Mouse (Mus musculus) left cerebral cortex, adult 6 months (tissue): ENCODE data around the gene Mst1r. TPM values are rescaled to one million over a fixed set of nuclear protein-coding genes. Genes with fewer than 3 reads are reported as not detected.

Source experiments
- long read RNA-seq, 2 experiments: library from polyadenylated mRNA; unstranded; transcript quantifications; one replicate each; pipeline ENCODE4 v2.0.0; 2019 to 2020
- polyA plus RNA-seq: library from polyadenylated mRNA; unstranded; fragments of <200 nt; fragmentation: Nextera tagmentation; gene quantifications from 2 replicates; pipeline ENCODE4 v1.2.3, GENCODE M21; 2021

Mst1r gene
- 0.36 and 0.51 TPM in 2 replicates for polyA plus RNA-seq
- long read RNA-seq, experiment 1 = 0 reads
- long read RNA-seq, experiment 2, partial matches to known transcripts = 0 of 1 reads
- long read RNA-seq, experiment 2, other reads (novel, unspliced or antisense) = 1 of 1 reads

GRCm38 (mm10) chr9:107906252-107906966, at the start of gene Mst1r:
Mst1r (plus strand) TSS chr9:107906873.

DNA sequence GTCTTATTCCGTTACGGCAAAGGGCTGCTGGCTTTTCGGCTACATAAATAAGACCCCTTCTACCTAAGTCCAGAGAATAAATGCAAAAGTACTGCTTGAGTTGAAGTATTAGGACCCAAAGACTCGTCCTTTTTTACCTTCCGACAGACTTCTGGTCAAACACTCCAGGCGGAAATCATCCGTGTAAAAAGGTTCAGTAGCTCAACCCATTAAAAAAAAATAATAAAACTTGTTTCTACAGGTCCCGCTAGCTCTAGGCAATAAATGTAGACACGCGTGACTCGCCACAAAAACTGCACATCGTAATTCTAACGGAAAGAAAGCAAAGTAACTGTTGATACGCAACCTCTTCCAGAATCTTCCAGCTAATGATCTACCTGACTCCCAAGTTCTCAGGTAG, 33.5 kb upstream of the Mst1r start, which contains the start of gene Rbm6:
TSS of gene Rbm6 (minus strand) at position 101 of the 400 bp plus-strand sequence.

DNA sequence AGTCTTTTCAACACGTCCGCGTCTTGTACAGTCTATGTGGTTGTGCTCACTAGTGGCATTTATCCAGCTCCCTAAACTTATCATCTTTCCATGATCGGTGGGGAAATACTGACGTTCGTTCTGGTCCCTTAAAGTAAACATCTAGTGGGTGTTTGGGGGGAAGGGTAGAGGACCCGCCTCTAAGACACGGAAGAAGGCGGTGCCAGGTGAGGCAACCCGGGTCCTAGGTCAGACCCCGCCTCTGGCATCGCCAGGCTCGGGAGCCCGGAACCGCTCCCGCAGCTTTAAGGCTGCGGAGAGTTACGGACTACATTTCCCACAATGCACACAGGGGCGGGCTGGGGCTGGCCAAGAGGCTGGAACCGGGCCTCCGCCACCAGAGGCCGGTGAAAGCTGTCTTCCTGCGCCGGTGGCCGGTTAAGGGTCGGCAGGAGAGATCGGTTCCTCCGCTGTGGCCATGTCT, 18.8 kb upstream of the Mst1r start, which contains the start of gene Mon1a:
TSS of gene Mon1a (plus strand) at position 348 of the 463 bp plus-strand sequence.

GRCm38 (mm10) chr9:107928169-107928568, 21.5 kb downstream of the Mst1r start, which contains the start of gene Actl11:
Actl11 (plus strand) TSS chr9:107928469.

DNA sequence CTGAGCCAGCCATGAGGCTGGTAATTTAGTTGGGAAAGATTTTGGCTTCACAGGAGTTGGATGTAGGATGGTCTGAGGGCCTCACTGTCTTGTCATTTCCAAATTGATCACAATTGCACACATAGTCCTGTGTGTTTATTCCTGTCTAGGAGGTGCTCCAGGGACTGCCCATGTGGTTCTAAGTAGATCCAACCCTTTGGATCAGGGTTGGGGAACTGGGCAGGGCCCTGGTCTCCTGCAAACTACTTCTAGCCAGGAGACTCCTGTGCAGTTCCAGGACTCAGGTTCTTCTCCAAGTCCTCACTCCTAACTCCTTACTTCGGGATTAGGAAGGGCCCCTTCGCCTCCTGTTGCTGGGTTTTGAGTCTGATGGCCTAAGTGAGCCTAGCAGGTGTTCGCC, 28.7 kb downstream of the Mst1r start, which contains the start of gene Camkv:
TSS of gene Camkv (plus strand) at position 301 of the 400 bp plus-strand sequence.

GRCm38 (mm10) chr9:107949922-107950235, 43.2 kb downstream of the Mst1r start, which contains the start of gene Traip:
Traip (plus strand) TSS chr9:107950136.

Other genes with a start within 250 kb of the Mst1r start
- 41.4 and 55.2 TPM in 2 replicates for gene Slc38a3, start 237.3 kb upstream of the Mst1r start, polyA plus RNA-seq
- 10.7 and 19.3 TPM in 2 replicates for gene Gnat1, start 227.2 kb upstream of the Mst1r start, polyA plus RNA-seq
- gene Sema3f, start 196.4 kb upstream of the Mst1r start, polyA plus RNA-seq = 1.1 and 5.3 TPM in 2 replicates
- 33.3 and 36.9 TPM in 2 replicates for gene Rbm5, start 135.9 kb upstream of the Mst1r start, polyA plus RNA-seq
- 16.6 and 21.4 TPM in 2 replicates for gene Rbm6, start 33.6 kb upstream of the Mst1r start, polyA plus RNA-seq
- 22.8 and 23.6 TPM in 2 replicates for gene Mon1a, start 18.7 kb upstream of the Mst1r start, polyA plus RNA-seq
- not detected in 2 replicates for gene Actl11, start 21.6 kb downstream of the Mst1r start, polyA plus RNA-seq
- 185 and 236 TPM in 2 replicates for gene Camkv, start 28.8 kb downstream of the Mst1r start, polyA plus RNA-seq
- 2.8 and 3.7 TPM in 2 replicates for gene Traip, start 43.3 kb downstream of the Mst1r start, polyA plus RNA-seq
- 2.5 and 2.9 TPM in 2 replicates for gene Uba7, start 68.6 kb downstream of the Mst1r start, polyA plus RNA-seq
- not detected in 2 replicates for gene Gm20661, start 76.2 kb downstream of the Mst1r start, polyA plus RNA-seq
- gene Inka1, start 79.0 kb downstream of the Mst1r start, polyA plus RNA-seq = 3.0 and 3.6 TPM in 2 replicates
- gene Cdhr4, start 85.6 kb downstream of the Mst1r start, polyA plus RNA-seq = 1.6 and 2.5 TPM in 2 replicates
- gene Gm20662, start 89.5 kb downstream of the Mst1r start, polyA plus RNA-seq = 0.90 TPM in 1 of 2 replicates, not detected in the other
- gene Ip6k1, start 95.6 kb downstream of the Mst1r start, polyA plus RNA-seq = 25.2 and 60.2 TPM in 2 replicates
- 18.1 and 40.5 TPM in 2 replicates for gene Gmppb, start 142.4 kb downstream of the Mst1r start, polyA plus RNA-seq
- gene Amigo3, start 146.3 kb downstream of the Mst1r start, polyA plus RNA-seq = 0.34 and 0.49 TPM in 2 replicates
- not detected in 2 replicates for gene Mst1, start 173.6 kb downstream of the Mst1r start, polyA plus RNA-seq
- 20.6 and 25.3 TPM in 2 replicates for gene Rnf123, start 176.5 kb downstream of the Mst1r start, polyA plus RNA-seq
- 8.8 and 9.9 TPM in 2 replicates for gene Apeh, start 187.7 kb downstream of the Mst1r start, polyA plus RNA-seq